Mouse (Mus musculus) lung, postnatal 4 days (tissue): ENCODE results near the gene Calu.
"Not testable (repeated sequence)": the region's sequence is repeated elsewhere in the genome, so short reads cannot be mapped to it uniquely, and the experiment has no call there.

ENCODE experiments used
- DNase-seq, 2 experiments: peaks; one replicate each; pipeline ENCODE4 v3.0.0; 2021

Calu gene

GRCm38 (mm10) chr6:29347665-29348370 is at the start of gene Calu:
Calu (plus strand) TSS chr6:29348069.
- peak; percentile 99 to 100 for DNase-seq

- no peak for DNase-seq
Observed at GRCm38 (mm10) chr6:29299112-29299511, 48.8 kb upstream of the Calu start.

DNA sequence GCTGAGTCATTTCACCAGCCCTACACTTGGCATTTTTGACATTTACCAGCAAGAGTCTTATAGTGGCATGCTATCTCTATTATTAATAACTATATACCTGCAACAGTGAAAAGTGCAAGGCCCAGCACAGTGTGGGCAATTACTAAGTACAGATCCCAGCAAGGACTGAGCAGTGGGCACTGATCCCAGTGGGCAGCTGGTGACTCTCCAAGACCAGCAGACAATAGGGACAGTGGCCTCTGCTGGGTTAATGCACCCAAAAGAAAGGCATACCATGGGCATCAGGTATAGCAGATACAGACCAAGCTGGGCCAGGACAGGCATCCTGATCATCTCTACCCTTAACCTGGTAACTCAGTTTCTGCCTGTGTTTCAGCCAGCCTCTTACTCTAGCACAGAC is 44.6 kb upstream of the Calu start:
- no peak for DNase-seq

- DNase-seq: no peak
Observed at GRCm38 (mm10) chr6:29303726-29304125, 44.1 kb upstream of the Calu start.

DNA sequence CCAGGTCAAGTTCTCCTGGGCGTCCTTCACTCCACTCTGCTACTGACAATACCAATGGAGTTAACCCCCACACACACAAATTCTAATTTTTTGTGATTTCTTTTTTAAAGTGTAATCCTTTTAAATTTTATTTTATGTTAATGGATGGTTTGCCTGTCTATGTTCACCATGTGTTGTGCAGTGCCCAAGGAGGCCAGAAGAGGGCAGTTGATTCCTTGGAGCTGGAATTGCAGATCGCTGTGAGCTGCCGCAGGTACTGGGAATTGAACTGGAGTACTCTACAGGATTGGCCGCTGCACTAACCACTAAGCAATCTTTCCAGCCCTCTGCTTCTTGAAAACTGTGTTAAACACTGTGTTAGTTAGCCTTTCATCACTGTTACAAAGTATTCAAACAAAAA is 42.4 kb upstream of the Calu start:
- DNase-seq: no peak

GRCm38 (mm10) chr6:29308846-29309605 is 38.8 kb upstream of the Calu start:
- DNase-seq: no peak

DNA sequence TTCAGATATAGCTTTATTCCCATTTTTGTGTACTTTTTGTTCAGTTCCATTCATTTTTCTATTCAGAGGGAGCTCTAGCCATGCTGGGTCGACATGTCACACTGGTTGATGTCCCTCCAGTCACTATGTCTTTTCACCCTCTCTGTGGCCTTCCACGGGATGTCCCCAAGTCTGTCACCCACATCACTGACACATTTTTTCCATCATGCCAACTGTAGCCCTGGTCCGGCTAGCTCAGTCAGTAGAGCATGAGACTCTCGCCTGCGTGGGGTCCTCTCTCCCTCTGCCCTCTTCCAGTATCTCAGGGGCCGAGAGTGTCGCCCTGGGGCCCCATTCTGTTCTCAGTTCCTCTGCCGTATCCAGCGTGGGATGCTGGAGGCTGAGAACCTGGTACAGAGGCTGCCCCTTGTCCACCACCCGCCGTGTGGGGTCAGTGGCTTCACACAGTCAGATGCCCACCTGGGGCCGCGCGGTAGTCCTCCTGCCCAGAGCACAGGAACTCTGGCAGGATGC is 34.1 kb upstream of the Calu start:
- no peak for DNase-seq

- DNase-seq: no peak
Observed at GRCm38 (mm10) chr6:29317286-29317685, 30.6 kb upstream of the Calu start.

- DNase-seq: no peak
Observed at GRCm38 (mm10) chr6:29317941-29318340, 29.9 kb upstream of the Calu start.

- DNase-seq: peak; percentile 73 to 84
Observed at GRCm38 (mm10) chr6:29318879-29319278, 29.0 kb upstream of the Calu start, which contains the start of gene Fam71f1. Fam71f1 (plus strand) TSS chr6:29319140.

DNA sequence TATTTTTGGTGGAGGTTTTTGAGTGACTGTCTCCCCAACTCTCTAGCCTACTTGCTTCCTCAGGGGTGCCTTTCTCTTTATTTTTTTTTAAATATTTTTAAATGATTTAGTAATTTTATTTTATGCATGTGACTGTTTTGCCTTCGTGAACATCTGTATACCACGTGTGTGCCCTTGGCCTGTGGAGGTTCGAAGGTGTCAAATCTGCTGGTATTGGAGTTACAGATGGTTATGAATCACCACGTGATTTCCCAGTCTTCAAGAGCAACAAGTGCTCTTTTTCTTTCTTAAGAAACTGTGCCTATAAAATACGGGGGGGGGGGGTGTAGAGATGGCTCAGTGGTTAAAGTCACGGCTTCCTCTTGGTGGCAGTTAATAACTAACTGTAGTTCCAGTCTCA is 26.3 kb upstream of the Calu start:
- DNase-seq: no peak

DNA sequence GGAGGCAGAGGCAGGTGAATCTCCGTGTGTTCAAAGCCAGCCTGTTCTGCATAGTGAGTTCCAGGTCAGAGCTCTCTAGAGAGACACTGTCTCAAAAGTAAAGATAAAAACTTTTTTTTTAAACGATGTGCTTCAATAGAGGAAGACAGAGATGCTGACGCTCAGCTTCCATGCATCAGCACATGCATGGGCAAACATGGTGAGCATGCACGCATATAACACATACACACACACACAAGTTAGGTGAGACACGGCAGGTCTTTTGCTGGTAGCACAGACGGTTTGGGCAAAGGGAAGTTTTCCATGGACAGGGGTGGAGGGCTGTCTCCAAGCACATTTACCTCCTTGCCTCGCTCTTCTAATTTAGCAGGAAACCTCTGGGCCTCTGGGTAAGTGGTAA is 25.7 kb upstream of the Calu start:
- DNase-seq: no peak

- DNase-seq: no peak
Observed at GRCm38 (mm10) chr6:29322735-29323134, 25.1 kb upstream of the Calu start.

DNA sequence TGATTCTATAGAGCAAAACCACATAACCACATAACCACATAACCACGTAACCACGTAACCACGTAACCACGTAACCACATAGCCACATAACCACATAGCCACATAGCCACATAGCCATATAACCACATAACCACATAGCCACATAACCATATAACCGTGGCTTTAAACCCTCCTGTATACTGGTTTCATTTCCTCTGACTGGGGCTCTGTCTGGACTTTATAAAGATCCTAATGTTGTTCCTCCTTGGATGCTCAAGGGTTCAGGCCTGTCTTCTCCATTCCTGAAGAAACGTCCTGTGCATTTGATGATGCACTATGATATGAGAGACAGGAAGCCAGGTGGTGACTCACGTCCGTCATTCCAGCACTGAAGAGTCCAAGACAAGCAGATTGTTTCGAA is 20.9 kb upstream of the Calu start:
- no peak for DNase-seq

DNA sequence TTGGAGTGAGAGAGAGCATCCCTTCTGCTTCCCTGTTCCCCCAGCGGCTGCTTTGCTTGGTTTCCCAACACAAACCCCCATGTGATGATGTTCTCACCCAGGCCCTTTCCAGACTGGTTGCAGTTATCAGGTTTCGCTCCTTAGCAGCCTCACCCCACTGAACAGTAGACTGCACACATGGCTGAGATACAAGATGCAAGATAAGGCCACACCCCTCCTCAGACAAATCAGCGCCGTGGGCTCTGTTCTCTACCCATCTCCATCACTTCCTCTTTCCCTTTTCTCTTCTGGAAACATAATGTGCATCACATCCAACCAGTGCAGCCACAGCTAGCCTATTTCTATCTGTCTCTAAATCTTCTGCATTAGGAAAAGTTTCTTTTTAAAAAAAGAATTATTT is 18.4 kb upstream of the Calu start:
- DNase-seq: no peak

GRCm38 (mm10) chr6:29346512-29346911 is 1.4 kb upstream of the Calu start:
- not testable (repeated sequence) for DNase-seq

- no peak for DNase-seq
Observed at GRCm38 (mm10) chr6:29347189-29347588, 680 bp upstream of the Calu start.

GRCm38 (mm10) chr6:29348371-29348724 is 479 bp downstream of the Calu start:
- no peak for DNase-seq

- no peak for DNase-seq
Observed at GRCm38 (mm10) chr6:29351613-29352012, 3.7 kb downstream of the Calu start.

- DNase-seq: no peak
Observed at GRCm38 (mm10) chr6:29352816-29353215, 4.9 kb downstream of the Calu start.

- DNase-seq: no peak
Observed at GRCm38 (mm10) chr6:29359386-29359785, 11.5 kb downstream of the Calu start.

DNA sequence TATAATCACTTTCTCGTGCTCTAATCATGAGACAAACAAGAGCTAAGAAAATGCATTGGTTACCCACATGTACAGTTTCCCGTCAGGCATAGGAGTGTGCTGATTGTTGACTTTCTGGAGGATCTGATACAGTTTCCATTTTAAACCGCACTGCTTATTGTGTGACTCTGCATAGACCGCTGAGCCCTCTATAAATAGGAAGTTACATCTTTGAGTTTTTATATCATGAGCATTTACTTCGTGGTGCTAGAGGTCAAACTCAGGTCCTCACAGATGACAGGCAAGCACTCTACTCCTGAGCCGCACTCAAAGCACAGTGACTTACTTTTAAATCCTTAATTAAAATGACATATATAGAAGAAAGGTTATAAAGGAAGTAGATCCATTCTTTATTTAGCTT is 12.3 kb downstream of the Calu start:
- no peak for DNase-seq

DNA sequence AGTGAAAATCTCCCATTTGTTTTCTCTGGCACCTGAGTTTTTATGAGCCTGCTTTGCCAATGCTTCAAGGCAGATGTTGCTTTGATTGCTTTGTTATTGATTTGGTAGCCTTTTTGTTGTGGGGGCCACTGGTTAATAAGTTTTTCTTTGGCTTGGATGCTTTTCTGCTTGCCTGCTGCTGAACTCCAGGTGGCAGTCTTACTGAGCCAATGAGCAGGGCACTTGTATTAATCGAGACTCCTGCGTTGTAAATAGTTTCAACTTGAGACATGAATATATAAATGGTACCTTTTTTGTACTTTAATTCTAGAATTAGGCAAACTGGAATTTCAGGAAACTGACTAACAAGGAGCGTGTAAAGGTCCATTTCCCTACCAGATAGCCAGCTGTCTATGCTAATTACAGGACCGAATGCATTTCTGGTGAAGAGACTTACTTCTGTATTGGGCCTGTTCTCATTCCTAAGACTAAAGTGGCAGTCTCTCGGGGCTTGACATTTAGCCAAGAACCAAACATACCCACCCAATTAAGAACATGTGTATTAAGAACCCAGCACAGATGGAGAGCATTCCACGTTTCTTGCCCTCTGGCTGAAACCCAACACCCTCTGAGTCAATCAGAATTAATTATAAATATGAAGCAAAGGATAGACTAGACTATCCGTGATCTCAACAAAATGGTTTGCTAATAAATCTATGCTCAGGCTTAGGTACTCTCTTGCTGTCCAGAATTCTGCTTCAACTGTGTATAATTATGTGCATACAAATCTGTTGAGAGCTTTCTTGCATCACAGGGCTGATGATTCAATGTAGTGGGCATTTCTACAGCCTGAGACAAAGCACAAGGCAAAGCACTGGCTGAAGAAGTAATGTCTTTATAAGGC is 14.6 kb downstream of the Calu start:
- DNase-seq: no peak
